Mouse (Mus musculus): ENCODE data around the gene Ccdc69. TPM values are rescaled to one million over a fixed set of nuclear protein-coding genes. Genes with fewer than 3 reads are reported as not detected.

Ccdc69 gene
- 1 to 10 TPM; 8.7 TPM for total RNA-seq (2023)

GRCm38 (mm10) chr11:55077331-55078231, at the start of gene Ccdc69:
Gene Ccdc69, minus strand, starts transcription at chr11:55078131.

GRCm38 (mm10) chr11:55097463-55098188, 19.7 kb upstream of the Ccdc69 start, which contains the start of gene Gm2a:
Gene Gm2a, plus strand, starts transcription at chr11:55098115.

GRCm38 (mm10) chr11:55033040-55033660, 44.8 kb downstream of the Ccdc69 start, which contains the start of gene Anxa6:
Gene Anxa6, minus strand, starts transcription at chr11:55033445.

Other genes starting within 250 kb of the Ccdc69 start
- 1 to 10 TPM; 2.0 to 3.0 TPM for gene Lyrm7, start 217.2 kb downstream of the Ccdc69 start, total RNA-seq (2023)
- gene Hint1, start 211.7 kb downstream of the Ccdc69 start, total RNA-seq (2023), result 100 to 1,000 TPM; 121 to 125 TPM
- gene Gpx3, start 175.7 kb downstream of the Ccdc69 start, total RNA-seq (2023), result 10 to 100 TPM in 1 of 2 experiments, 1 to 10 TPM in 1; 9.9 to 10.5 TPM
- 10 to 100 TPM; 59.5 to 60.0 TPM for gene Tnip1, start 115.2 kb downstream of the Ccdc69 start, total RNA-seq (2023)
- 100 to 1,000 TPM in 1 of 2 experiments, 10 to 100 TPM in 1; 86.3 to 109 TPM for gene Anxa6, start 44.7 kb downstream of the Ccdc69 start, total RNA-seq (2023)
- gene Gm2a, start 20.0 kb upstream of the Ccdc69 start, total RNA-seq (2023), result 100 to 1,000 TPM; 107 to 126 TPM
- under 1 TPM; 0.26 to 0.38 TPM for gene Slc36a3, start 73.6 kb upstream of the Ccdc69 start, total RNA-seq (2023)
- 1 to 10 TPM; 2.1 to 4.1 TPM for gene Slc36a2, start 106.9 kb upstream of the Ccdc69 start, total RNA-seq (2023)
- 10 to 100 TPM; 33.1 to 36.1 TPM for gene Slc36a1, start 126.2 kb upstream of the Ccdc69 start, total RNA-seq (2023)

All from neutrophil, adult 83 days (primary cell).